Mouse (Mus musculus): ENCODE measurements at regions not wholly inside any gene's neighbourhood (a gene's known extent, or its start where the extent isn't known, plus 50 kb on each side); places are given as distances from the start of the nearest gene placed in this dataset.
A peak's percentile ranks its signal among the peaks of the same experiment; 100 is the strongest.

DNA sequence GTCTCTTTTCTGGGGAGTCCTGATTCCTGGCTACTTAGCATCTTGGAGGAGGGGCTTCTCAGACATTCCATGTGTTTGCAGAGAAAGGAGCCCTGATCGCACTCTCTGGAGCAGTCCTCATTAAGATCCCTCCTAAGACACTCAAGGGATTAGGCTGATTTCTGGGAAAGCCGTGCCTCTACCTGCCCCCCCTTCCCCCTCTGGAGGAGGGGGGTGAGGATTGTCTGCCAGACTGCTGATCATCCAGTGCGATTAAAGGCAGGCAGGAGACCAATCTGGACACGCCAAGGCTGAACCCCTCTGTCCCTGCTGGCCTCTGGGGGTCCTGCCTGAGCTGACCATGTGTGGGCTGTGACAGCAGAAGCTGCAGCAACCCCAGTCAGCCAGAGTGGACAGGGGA is 65.4 kb downstream of the Vegfa start:
- no peak for ATAC-seq (replicated peaks; ENCODE audit: poor library complexity)

DNA sequence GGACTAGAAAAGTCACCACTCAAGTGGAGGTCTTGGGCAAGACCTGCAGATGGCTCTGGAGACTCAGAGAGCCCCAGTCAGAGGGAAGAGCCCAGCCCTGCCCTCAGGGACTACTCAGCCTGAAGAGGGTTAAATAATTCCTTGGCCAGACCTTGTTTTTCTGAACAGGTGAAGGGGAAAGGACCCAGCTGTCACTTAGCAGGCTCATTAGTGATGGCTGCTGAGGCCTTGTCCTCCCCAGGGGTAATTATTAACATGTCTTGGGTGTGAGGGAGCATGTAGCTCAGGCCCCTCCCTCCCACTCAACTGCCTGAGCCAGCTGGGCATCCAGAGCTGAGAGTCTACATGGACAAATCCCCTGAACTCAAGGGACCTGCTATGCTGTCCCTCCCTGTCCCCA is 68.1 kb downstream of the Vegfa start:
- no peak for ATAC-seq (replicated peaks; ENCODE audit: poor library complexity)

- no peak for ATAC-seq (replicated peaks; ENCODE audit: poor library complexity)
Measured at GRCm38 (mm10) chr17:45963332-45963731, 68.8 kb downstream of the Vegfa start.

GRCm38 (mm10) chr17:45961626-45962319 is 70.4 kb downstream of the Vegfa start:
- ATAC-seq (replicated peaks; ENCODE audit: poor library complexity): no peak

DNA sequence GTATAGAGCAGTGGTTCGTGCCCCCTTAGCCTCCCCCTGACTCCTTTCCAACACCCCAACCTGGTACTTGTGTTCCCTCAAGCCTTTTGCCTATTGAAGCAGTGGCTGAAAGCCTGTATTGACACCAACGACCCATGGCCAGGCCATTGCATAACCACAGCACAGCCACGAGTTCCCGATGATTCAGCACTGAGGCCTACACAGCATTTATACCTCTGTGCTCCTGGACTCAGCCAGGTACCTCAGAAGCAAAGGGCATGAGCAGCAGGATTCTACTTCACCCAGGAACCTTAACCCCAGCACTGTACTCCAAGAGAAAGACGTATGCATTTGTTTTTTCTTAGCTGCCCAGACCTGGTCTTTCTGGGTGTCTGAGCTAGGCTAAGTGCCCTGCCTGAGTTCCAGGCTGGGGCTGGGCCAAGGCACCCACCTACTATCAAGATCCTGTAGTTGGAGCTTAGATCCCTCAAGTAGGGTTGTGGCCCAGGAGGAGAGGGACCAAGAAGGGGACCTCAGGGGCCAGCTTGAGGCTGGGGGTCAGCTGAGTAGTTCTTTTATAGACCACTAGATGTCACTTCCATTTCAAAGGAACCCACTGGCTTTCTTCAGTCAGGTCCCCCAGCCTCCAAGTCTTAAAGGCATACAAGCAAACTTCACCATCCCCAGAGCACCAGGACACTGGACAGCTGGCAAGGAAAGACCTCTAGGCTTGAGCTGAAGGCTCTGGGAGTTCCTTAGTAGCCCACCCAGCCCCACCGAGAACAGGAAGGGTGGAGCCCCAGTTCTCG is 73.9 kb downstream of the Vegfa start:
- ATAC-seq (replicated peaks; ENCODE audit: poor library complexity): peak; percentile 79

- ATAC-seq (replicated peaks; ENCODE audit: poor library complexity): no peak
Measured at GRCm38 (mm10) chr17:45955481-45955880, 76.7 kb downstream of the Vegfa start.

GRCm38 (mm10) chr17:45954824-45955223 is 77.3 kb downstream of the Vegfa start:
- ATAC-seq (replicated peaks; ENCODE audit: poor library complexity): no peak

DNA sequence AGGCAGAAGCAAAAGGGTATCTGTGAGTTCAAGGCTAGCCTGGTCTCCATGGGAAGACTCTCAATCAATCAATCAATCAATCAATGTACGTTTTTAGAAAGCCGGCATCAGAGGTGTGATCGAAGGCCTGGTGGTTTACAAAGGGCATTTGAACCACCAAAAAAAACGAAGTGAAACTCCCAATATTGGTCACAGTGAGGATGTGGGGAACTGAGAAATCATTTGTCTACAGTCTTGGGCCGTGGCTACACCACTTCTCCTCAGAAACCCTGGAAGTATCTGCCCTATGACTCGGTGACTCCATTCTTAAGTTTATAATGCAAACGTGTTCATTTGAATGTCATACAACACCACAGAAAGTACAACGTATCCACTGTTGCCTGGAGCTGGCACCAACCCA is 78.6 kb downstream of the Vegfa start:
- peak; percentile 73 for ATAC-seq (replicated peaks; ENCODE audit: poor library complexity)

DNA sequence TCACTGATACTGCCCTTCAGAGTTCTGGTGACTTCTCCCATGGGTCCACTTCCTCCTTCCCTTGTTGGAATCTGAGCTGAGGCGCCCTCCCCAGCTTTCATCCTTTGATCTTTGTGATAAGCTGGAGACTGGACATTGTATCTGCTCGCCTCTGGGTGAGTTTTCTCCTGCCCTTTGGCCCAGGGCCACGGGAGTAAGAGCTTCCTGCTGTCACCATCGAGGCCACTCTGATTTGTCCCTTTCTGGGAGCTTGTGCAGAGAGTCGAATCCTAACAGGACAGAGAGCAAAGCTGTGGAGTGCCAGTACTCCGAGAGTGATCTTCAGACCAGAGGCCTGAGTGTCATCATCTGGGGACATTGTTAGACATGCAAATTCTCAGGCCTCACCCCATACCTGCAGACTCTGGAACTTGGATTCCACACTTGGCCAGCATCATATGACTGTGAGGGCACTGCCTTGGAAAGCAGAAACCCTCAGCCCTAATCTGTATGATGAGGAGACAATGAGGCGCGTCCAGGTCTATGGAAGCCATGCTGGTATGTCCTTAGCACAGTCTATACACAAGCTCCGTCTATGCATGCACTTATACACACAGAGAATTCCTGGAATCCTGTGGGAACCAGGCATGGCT is 81.5 kb downstream of the Vegfa start:
- ATAC-seq (replicated peaks; ENCODE audit: poor library complexity): no peak

DNA sequence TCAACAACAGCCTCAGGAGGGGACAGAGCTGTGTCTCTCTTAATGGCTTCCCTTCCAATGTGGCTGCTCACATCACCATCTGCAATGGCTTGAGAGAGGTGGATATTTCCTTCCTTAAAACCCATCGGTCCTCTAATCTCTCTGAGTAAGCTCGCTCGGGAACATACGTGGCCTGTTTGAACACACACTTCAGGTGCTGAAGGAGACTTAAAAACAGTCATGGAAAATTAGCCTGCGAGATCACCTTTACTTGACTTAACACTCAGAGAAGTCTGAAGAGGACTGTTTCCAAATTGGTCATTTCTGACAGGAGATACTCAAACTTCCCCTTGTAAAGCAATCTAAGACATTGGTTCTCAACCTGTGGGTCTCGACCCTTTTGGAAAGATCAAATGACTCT is 83.0 kb downstream of the Vegfa start:
- ATAC-seq (replicated peaks; ENCODE audit: poor library complexity): no peak

- ATAC-seq (replicated peaks; ENCODE audit: poor library complexity): no peak
Measured at GRCm38 (mm10) chr17:45948314-45948935, 83.7 kb downstream of the Vegfa start.

DNA sequence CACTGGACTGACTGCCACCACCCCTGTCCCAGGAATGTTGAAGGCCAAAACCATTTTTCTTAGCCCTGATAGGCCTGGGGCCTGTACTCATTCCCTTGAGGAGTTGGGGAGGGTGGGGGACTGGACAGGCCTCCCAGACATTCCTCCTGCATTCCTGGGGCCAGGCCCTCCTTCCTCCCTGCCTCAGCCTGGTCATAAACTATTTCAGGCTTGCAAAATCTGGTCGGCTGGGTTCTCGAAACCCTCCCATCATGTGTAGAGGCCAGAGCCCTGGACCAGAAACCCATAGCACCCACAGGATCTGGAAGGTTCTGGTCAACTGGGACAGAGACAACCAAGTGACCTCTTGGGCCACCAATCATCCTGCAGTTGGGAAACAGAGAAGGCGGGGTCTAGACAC is 87.2 kb downstream of the Vegfa start:
- ATAC-seq (replicated peaks; ENCODE audit: poor library complexity): no peak

- no peak for ATAC-seq (replicated peaks; ENCODE audit: poor library complexity)
Measured at GRCm38 (mm10) chr17:45943244-45943643, 88.9 kb downstream of the Vegfa start.

GRCm38 (mm10) chr17:45941890-45942375 is 90.2 kb downstream of the Vegfa start:
- ATAC-seq (replicated peaks; ENCODE audit: poor library complexity): no peak

DNA sequence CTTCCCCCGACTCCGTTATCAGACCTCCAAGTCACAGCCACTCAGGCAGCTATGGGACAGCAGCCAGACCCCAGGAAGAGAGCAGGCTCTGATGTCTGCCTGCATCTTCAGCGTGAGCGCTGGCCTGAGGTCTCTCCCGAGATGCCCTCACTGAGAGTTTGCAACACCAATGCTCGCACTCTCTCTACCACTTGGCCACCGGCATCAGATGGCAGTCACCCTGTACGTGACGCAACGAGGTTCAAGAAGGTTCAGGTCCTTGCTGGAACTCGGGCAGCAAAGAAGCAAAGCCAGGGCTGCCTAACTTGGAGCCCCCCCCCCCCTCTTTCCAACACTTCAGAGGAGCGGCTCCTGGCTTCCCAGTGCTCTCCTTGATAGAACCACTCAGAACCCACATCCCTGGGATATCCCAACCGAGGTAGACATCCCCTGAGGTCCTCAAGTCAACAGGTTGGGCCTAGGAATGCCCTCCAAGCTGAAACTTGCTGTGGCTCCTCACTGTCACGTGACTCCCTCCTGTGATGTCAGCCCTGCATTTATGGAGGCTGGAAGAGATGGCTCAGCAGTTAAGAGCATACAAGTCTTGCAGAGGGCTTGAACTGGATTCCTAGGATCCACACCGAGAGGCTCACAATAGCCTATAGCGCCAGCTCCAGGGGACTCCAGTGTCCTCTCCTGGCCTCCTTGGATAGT is 91.9 kb downstream of the Vegfa start:
- peak; percentile 42; the same call in 1 of the 2 replicates for ATAC-seq (replicated peaks; ENCODE audit: poor library complexity)

GRCm38 (mm10) chr17:45938284-45938683 is 93.9 kb downstream of the Vegfa start:
- ATAC-seq (replicated peaks; ENCODE audit: poor library complexity): no peak

DNA sequence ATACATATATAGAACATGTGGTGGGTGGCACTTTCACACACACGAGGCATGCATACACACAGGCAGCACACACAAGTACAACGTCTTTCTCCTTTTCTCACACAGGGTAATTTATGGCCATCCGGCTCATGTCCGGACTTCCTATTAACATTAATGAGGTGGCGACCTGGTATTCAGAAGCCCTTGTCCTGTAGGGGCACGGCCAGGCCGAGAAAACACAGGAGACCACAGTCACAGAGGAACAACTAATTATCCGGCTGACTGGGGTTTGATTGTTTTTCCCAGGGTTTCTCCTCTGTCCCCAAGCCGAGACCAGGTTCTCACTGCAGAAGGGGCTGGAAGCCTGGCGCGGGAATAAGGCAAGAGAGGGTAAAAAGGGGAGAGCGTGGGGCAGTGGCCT is 95.6 kb downstream of the Vegfa start:
- no peak for ATAC-seq (replicated peaks; ENCODE audit: poor library complexity)

- ATAC-seq (replicated peaks; ENCODE audit: poor library complexity): no peak
Measured at GRCm38 (mm10) chr17:45935291-45935690, 96.9 kb downstream of the Vegfa start.

DNA sequence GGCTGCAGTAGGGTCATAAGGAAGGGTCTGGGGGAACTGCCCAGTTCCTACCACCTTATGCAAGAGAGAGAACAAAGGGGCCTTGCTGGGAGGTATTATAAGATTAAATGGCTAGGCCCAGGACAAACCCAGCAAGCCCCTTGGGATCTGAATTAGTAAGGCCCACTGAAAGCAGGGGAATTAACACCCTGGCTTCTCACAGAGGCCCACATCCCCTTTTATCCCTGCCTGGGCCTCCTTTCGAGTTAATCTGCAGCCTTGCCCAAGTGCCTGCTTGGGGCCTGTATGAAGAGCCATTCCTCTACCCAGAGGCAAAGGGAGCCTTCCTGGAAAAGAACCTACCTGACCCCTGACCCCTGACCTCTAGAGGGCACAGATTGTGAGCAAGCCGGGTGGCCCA is 98.2 kb downstream of the Vegfa start:
- no peak for ATAC-seq (replicated peaks; ENCODE audit: poor library complexity)

DNA sequence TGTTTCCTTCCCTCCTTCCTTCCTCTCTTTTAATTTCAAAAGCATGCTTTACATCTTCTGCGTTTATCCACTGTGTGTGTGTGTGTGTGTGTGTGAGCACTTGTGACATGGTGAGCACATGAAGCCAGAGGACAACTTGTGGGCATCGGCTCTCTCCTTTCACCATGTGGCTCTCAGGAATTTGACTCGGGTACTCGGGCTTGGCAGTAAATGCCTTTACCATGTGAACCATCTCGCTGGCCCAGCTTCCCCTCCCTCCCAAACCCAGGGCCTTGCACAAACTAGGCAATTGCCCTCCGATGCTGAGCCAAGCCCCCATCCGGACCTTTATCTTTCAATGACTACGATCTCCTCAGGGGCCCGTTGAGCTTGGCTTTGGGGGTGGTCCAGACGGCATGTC is 99.1 kb downstream of the Vegfa start:
- ATAC-seq (replicated peaks; ENCODE audit: poor library complexity): no peak

DNA sequence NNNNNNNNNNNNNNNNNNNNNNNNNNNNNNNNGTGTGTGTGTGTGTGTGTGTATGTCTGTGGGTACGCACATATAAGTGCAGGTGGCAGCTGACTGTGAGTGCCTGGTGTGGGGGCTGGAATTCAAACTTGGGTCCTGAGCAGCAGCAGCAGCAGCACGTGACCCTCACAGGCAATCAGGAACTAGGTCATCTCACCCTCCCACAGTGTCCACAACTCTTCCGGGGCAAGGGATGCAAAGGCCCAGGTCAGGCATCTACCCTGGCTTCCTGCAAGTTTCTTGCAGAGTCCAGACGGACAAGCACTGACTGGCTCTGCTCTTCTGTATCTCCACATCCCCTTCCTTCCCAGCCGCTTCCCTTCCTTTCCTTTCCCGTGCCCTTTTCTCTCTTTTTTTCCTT is 99.6 kb downstream of the Vegfa start:
- no peak for ATAC-seq (replicated peaks; ENCODE audit: poor library complexity)

Measured in megakaryocyte progenitor cell, adult 5-6 weeks (primary cell).